Mouse (Mus musculus) CH12.LX (cell line): ENCODE data around the gene Lrig1.

Experiments
- CTCF ChIP-seq, 2 experiments: IDR thresholded peaks in 1 of 2; conservative IDR thresholded peaks in 1 of 2; 2 replicates each; pipeline ENCODE4 v1.5.1; 2011 to 2012; ENCODE audit warnings: low read depth in 2 of 2, low read length in 2 of 2, improper control_type of control experiment in 1 of 2, inconsistent platforms in 1 of 2, mild to moderate bottlenecking in 1 of 2, moderate library complexity in 1 of 2
- E2F4 ChIP-seq: IDR thresholded peaks from 2 replicates; pipeline ENCODE4 v1.6.1; 2011; ENCODE audit warnings: low read depth, low read length, improper control_type of control experiment; ENCODE audit not compliant: insufficient replicate concordance
- ELF1 ChIP-seq: IDR thresholded peaks from 2 replicates; pipeline ENCODE4 v1.6.1; 2014; ENCODE audit warnings: low read depth, mild to moderate bottlenecking, inconsistent platforms, low read length, improper control_type of control experiment
- EP300 ChIP-seq: IDR thresholded peaks from 2 replicates; pipeline ENCODE4 v1.6.1; 2011; ENCODE audit warnings: low read length, improper control_type of control experiment
- GABPA ChIP-seq: IDR thresholded peaks from 2 replicates; pipeline ENCODE4 v1.6.1; 2012; ENCODE audit warnings: low read depth, low read length, improper control_type of control experiment, inconsistent platforms; ENCODE audit not compliant: insufficient replicate concordance
- MAX ChIP-seq: IDR thresholded peaks from 2 replicates; pipeline ENCODE4 v1.6.1; 2011; ENCODE audit warnings: low read length, improper control_type of control experiment
- MYC ChIP-seq: IDR thresholded peaks from 2 replicates; pipeline ENCODE4 v1.6.1; 2011; ENCODE audit warnings: low read depth, mild to moderate bottlenecking, improper control_type of control experiment, low read length
- POLR2A ChIP-seq: IDR thresholded peaks from 2 replicates; pipeline ENCODE4 v1.6.1; 2011; ENCODE audit warnings: low read depth, mild to moderate bottlenecking, improper control_type of control experiment, low read length
- POLR2AphosphoS2 ChIP-seq: IDR thresholded peaks from 2 replicates; pipeline ENCODE4 v1.6.1; 2011; ENCODE audit warnings: low read depth, low read length, improper control_type of control experiment
- SIN3A ChIP-seq: IDR thresholded peaks from 2 replicates; pipeline ENCODE4 v1.6.1; 2012; ENCODE audit warnings: low read length, improper control_type of control experiment, inconsistent platforms
- TBP ChIP-seq: conservative IDR thresholded peaks from 2 replicates; pipeline ENCODE4 v1.6.1; 2011; ENCODE audit warnings: low read depth, low read length, improper control_type of control experiment
- ZKSCAN1 ChIP-seq: IDR thresholded peaks from 2 replicates; pipeline ENCODE4 v1.6.1; 2012; ENCODE audit warnings: low read depth, inconsistent platforms, low read length, improper control_type of control experiment, borderline replicate concordance

GRCm38 (mm10) chr6:94634710-94635109, 65.2 kb downstream of the Lrig1 start:
- TF ChIP-seq POLR2AphosphoS2 (no peak), TBP (no peak), EP300 (no peak), CTCF (conservative IDR thresholded peaks at IDR 0.05 in 1 of 2, IDR thresholded peaks at IDR 0.05 in 1 of 2; ENCODE audit: low read depth in 2 of 2, low read length in 2 of 2) (no peak), MYC (no peak), ELF1 (no peak), MAX (no peak), ZKSCAN1 (no peak), POLR2A (no peak), SIN3A (no peak), E2F4 (no peak), GABPA (no peak)
